Mouse (Mus musculus) kidney, embryonic 14.5 days (tissue): ENCODE results near the gene Camta2. TPM values are rescaled to one million over a fixed set of nuclear protein-coding genes. Genes with fewer than 3 reads are reported as not detected.

ENCODE experiments used
- ATAC-seq: fragments of 200-750 bp; cut with Nextera tagmentation; 2 replicates; pipeline ENCODE4 v1.8.0; 2017; ENCODE audit warnings: moderate number of reproducible peaks, mild to moderate bottlenecking, moderate TSS enrichment, moderate library complexity; ENCODE audit not compliant: low FRiP score, low TSS enrichment
- H3K27ac ChIP-seq: fragments of 300-500 bp; sonication (generic); 2 replicates; pipeline ENCODE4 v1.5.1; 2014; ENCODE audit warnings: low read depth, mild to moderate bottlenecking, low read length, moderate library complexity, mixed read lengths
- H3K27me3 ChIP-seq: fragments of 300-500 bp; sonication (generic); 2 replicates; pipeline ENCODE4 v1.6.1; 2014; ENCODE audit warnings: mild to moderate bottlenecking, low read length; ENCODE audit not compliant: control insufficient read depth, insufficient read depth
- H3K36me3 ChIP-seq: fragments of 300-500 bp; sonication (generic); 2 replicates; pipeline ENCODE4 v1.6.1; 2014; ENCODE audit warnings: low read length, mixed read lengths; ENCODE audit not compliant: control insufficient read depth, insufficient read depth
- H3K4me1 ChIP-seq: fragments of 300-500 bp; sonication (generic); 2 replicates; pipeline ENCODE4 v1.6.1; 2014; ENCODE audit warnings: low read length, mixed read lengths; ENCODE audit not compliant: control insufficient read depth, insufficient read depth
- H3K4me2 ChIP-seq: fragments of 300-500 bp; sonication (generic); replicated peaks from 2 replicates; pipeline ENCODE4 v1.6.1; 2014; ENCODE audit warnings: low read depth, mild to moderate bottlenecking, low read length
- H3K4me3 ChIP-seq: fragments of 300-500 bp; sonication (generic); 2 replicates; pipeline ENCODE4 v1.5.1; 2014; ENCODE audit warnings: mild to moderate bottlenecking, low read length
- H3K9ac ChIP-seq: fragments of 300-500 bp; sonication (generic); 2 replicates; pipeline ENCODE4 v1.6.1; 2014; ENCODE audit warnings: low read depth, mild to moderate bottlenecking, low read length, moderate library complexity
- H3K9me3 ChIP-seq: fragments of 300-500 bp; sonication (generic); 2 replicates; pipeline ENCODE4 v1.6.1; 2016; ENCODE audit warnings: low read length; ENCODE audit not compliant: control insufficient read depth
- WGBS: fragments of 180-500 bp; shearing (Covaris S2); extraction: QIAGEN DNeasy Blood & Tissue Kit; methylation state at CpG from one replicate; pipeline ENCODE4 v1.1.7; 2014; 5-methylcytosine and 5-hydroxymethylcytosine counted together
- polyA plus RNA-seq: library from polyadenylated mRNA; unstranded; fragments of >200 nt; fragmentation: Nextera tagmentation; extraction: Ambion mirVana; gene quantifications from 2 replicates; pipeline ENCODE4 v1.2.1, GENCODE M21; 2014

Camta2 gene
- polyA plus RNA-seq, 1 experiment from 2014 or later, result 16.1 TPM

DNA sequence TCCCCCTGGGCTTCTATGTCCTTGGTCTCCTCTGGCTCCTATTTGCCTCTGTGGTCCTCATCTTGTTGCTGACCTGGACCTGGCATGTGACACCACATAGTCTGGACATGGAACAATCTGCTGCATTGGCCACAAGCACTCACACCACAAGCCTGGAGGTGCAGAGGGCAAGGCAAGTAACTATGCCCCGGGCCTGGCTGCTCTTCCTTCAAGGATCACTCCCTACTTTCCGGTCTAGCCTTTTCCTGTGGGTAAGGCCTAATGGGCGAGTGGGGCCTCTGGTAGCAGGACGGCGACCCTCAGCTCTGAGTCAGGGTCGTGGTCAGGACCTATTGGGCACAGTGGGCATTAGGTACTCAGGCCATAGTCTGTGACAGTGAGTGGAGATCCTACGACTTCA, 46.7 kb downstream of the Camta2 start:
- H3K4me3 ChIP-seq, result no peak overlapping the region
- no peak for ATAC-seq
- H3K27ac ChIP-seq, result no peak overlapping the region
- H3K9ac ChIP-seq, result no peak overlapping the region
- no peaks in the 10 kb centered on the region for H3K9me3 ChIP-seq
- no peak overlapping the region for H3K4me2 ChIP-seq
- H3K36me3 ChIP-seq, result peaks cover 27% of the 10 kb centered on the region
- peaks cover 7% of the 10 kb centered on the region for H3K4me1 ChIP-seq
- H3K27me3 ChIP-seq, result no peaks in the 10 kb centered on the region
- WGBS, result 84% methylated on average over 7 of the region's 7 CpGs

DNA sequence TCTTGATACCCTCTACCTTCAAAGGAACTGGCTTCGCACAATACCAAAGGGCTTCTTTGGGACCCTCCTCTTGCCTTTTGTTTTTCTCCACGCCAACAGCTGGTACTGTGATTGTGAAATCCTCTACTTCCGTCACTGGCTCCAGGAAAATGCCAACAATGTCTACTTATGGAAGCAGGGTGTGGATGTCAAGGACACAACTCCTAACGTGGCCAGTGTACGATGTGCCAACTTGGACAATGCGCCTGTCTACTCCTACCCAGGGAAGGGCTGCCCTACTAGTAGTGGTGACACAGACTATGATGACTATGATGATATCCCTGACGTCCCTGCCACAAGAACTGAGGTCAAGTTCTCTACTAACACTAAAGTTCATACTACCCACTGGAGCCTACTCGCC, 47.9 kb downstream of the Camta2 start:
- no peak overlapping the region for H3K4me2 ChIP-seq
- H3K27ac ChIP-seq, result no peak overlapping the region
- no peak overlapping the region for H3K9ac ChIP-seq
- WGBS, result 85% methylated on average over 8 of the region's 8 CpGs
- H3K36me3 ChIP-seq, result peaks cover 19% of the 10 kb centered on the region
- H3K4me1 ChIP-seq, result no peaks in the 10 kb centered on the region
- H3K4me3 ChIP-seq, result no peak overlapping the region
- no peaks in the 10 kb centered on the region for H3K9me3 ChIP-seq
- H3K27me3 ChIP-seq, result no peaks in the 10 kb centered on the region
- no peak for ATAC-seq

DNA sequence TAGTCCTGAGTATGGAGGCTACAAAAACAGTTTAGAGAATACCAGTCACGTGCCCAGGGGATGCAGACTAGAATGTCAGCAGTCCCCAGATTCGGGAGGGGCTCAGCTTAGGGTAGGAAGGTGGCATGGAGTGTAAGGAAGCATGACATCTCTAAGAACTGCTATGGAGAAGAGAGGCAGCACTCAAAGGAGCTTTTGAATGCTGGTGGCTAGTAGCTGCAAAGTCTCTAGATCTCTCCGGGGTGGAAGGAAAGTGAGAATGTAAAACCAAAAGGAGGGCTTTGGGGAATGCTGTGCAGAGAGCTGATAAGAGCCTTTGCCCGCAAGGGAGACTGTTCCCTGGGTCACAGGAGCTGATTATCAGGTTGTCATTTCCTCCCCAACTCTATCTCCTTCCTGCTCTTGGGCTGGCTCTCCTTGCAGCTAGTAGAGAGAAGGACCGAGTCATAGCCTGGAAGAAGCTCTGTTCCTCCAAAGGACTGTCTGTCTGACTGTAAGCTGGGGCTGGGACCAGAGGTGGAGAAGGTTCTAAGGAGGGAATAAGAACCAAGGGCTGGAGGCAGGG, 49.1 kb downstream of the Camta2 start, which contains the start of gene Gp1ba:
TSS of gene Gp1ba (plus strand) at position 409 of the 565 bp plus-strand sequence.
- no peak for ATAC-seq
- H3K27me3 ChIP-seq, result no peaks in the 10 kb centered on the region
- no peak within 1 kb of the TSS for H3K27ac ChIP-seq
- H3K4me1 ChIP-seq, result no peaks in the 10 kb centered on the region
- peak within 1 kb of the TSS; percentile 31; the same call in 1 of the 2 replicates for H3K9ac ChIP-seq
- H3K9me3 ChIP-seq, result no peaks in the 10 kb centered on the region
- no peak within 1 kb of the TSS for H3K4me2 ChIP-seq
- peaks cover 7% of the 10 kb centered on the region; the same call in 1 of the 2 replicates for H3K36me3 ChIP-seq
- no peak within 1 kb of the TSS for H3K4me3 ChIP-seq
- 43% methylated on average over 5 of the region's 5 CpGs for WGBS

DNA sequence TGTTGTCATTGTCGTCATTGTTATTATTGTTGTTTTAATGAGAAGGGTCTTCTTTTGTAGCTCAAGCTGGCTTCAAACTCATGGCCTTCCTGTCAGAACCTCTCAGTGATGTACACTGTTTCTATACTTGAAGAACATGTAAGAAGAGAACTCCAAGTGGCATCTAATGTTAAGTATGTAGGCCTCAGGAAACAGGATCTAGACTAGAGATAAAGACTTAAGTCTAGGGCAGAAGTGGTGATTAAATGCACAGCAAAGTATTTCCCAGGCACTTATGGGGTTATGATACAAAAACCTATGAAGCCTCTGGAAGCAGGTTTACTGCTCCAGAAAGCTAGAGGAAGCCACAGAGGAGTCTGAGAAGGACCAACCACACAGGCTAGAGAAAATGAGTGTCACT, 49.6 kb downstream of the Camta2 start:
- Histone ChIP-seq H3K9me3 (no peaks in the 10 kb centered on the region), H3K4me3 (no peak overlapping the region)
- WGBS, result 95% methylated on average over 1 of the region's 1 CpGs

DNA sequence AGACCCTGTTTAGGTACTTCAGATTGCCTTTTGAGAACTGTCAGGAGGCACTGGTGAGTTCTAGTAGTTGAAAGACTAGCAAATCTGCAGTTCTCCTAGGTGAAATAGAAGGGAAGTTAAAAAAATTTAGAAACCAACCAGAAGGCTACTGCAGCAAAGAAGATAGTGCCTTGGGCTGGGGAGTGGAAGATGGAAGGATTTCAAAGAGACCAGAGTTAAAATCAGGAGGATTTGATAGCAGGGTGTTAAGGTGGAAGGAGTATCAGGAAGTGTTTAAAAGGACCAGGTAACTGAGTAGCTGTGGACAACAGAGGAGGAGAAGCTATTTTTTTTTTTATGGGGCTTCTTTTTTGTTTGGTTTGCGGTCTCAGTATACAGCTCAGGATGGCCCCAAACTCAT, 50.1 kb downstream of the Camta2 start:
- Histone ChIP-seq H3K27ac (no peak overlapping the region), H3K27me3 (no peaks in the 10 kb centered on the region), H3K9ac (no peak overlapping the region), H3K4me3 (no peak overlapping the region), H3K9me3 (no peaks in the 10 kb centered on the region), H3K36me3 (peaks cover under 1% of the 10 kb centered on the region; the same call in 1 of the 2 replicates), H3K4me1 (no peaks in the 10 kb centered on the region), H3K4me2 (no peak overlapping the region)
- 100% methylated on average over 1 of the region's 1 CpGs for WGBS
- no peak for ATAC-seq

More for the DNA sequence above, 49.6 kb downstream of the Camta2 start:
- H3K9ac ChIP-seq, result peak overlapping the region; percentile 31; the same call in 1 of the 2 replicates
- no peak overlapping the region for H3K4me2 ChIP-seq
- H3K36me3 ChIP-seq, result peaks cover 4% of the 10 kb centered on the region; the same call in 1 of the 2 replicates
- no peak for ATAC-seq
- no peaks in the 10 kb centered on the region for H3K4me1 ChIP-seq
- H3K27ac ChIP-seq, result no peak overlapping the region
- no peaks in the 10 kb centered on the region for H3K27me3 ChIP-seq

DNA sequence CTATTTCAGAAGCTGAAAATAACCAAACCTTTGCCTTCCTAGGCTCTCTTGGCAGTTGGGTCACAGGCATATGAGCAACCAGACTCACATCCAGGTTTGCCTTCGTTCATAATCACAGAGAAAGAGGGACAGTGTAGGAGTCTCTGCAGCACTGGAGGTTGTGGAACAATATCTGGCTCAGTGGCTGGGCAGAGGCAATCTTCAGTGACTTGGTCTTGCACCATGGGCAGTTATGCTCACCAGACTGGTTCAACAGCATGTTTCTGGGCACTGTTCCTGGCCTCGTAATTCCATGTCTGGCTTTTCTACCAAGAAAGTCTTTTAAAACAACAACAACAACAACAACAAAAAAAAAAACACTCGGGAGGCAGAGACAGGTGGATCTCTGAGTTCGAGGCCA, 52.3 kb downstream of the Camta2 start:
- no peak overlapping the region for H3K9ac ChIP-seq
- no peaks in the 10 kb centered on the region for H3K27me3 ChIP-seq
- H3K9me3 ChIP-seq, result no peaks in the 10 kb centered on the region
- H3K4me3 ChIP-seq, result no peak overlapping the region
- ATAC-seq, result no peak
- no peak overlapping the region for H3K4me2 ChIP-seq
- WGBS, result 75% methylated on average over 4 of the region's 4 CpGs
- H3K36me3 ChIP-seq, result no peaks in the 10 kb centered on the region
- no peak overlapping the region for H3K27ac ChIP-seq
- H3K4me1 ChIP-seq, result no peaks in the 10 kb centered on the region

DNA sequence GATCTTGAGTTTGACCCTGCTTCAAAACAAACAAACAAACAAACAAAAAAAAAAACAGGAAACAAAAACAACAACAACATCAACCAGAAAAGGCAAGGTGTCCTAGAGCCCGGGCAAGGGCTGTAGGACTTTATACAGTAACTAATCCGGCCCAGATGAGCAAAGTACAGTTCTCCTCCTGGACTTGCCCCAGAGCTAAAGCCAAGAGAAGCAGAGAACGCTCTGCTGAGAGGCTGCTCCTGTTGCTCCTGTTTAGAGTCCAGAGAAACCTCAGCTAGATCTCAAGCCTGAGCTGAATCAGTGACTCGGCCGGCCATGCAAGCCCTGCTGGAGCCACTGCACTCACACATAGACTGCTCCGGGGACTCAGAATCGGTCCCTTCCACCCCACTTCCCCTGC, 57.8 kb downstream of the Camta2 start:
- WGBS, result 80% methylated on average over 7 of the region's 7 CpGs
- H3K4me1 ChIP-seq, result no peaks in the 10 kb centered on the region
- H3K4me3 ChIP-seq, result no peak overlapping the region
- no peaks in the 10 kb centered on the region for H3K27me3 ChIP-seq
- H3K4me2 ChIP-seq, result no peak overlapping the region
- ATAC-seq, result no peak
- no peak overlapping the region for H3K9ac ChIP-seq
- H3K9me3 ChIP-seq, result no peaks in the 10 kb centered on the region
- H3K27ac ChIP-seq, result no peak overlapping the region
- no peaks in the 10 kb centered on the region for H3K36me3 ChIP-seq

DNA sequence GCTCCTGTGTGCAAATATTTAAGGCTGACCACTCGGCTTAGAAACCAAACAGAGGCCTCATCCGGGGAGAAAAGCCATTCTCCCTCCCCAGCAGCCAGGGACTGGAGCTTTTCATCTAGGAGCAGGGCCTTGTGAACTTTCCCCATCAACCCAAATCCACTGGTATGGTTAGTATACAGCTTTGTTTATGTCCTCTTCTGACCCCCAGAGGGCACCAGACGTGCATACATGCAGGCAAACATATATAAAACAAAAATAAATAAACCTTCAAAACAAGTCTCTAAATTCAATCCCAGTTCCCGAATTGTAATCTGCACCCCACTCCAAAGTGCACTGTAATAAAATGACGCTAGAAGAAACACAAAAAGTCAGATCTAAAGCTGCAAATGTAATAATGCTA, 58.3 kb downstream of the Camta2 start:
- no peaks in the 10 kb centered on the region for H3K27me3 ChIP-seq
- WGBS, result 60% methylated on average over 5 of the region's 5 CpGs
- no peak overlapping the region for H3K9ac ChIP-seq
- H3K4me2 ChIP-seq, result no peak overlapping the region
- no peaks in the 10 kb centered on the region for H3K9me3 ChIP-seq
- no peaks in the 10 kb centered on the region for H3K4me1 ChIP-seq
- H3K27ac ChIP-seq, result no peak overlapping the region
- H3K36me3 ChIP-seq, result no peaks in the 10 kb centered on the region
- ATAC-seq, result no peak
- no peak overlapping the region for H3K4me3 ChIP-seq

DNA sequence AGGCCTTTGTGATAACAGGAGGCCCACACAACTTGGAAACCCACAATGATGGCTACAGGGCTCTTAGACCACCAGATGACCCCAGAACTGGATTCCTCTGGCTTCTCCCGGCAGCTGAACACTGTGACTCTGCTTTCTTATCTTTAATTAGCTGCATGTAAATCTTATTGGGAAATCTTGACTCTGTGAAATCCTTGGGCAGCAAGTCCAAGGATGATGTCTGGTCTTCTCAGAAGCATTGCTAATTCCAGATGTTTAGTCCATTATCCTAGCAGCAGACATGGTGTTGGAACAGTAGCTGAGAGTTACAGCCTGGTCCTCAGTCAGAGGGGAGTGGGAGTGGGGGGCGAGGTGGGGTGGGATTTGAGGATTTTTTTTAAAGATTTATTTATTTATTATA, 59.5 kb downstream of the Camta2 start:
- Histone ChIP-seq H3K4me3 (no peak overlapping the region), H3K9me3 (no peaks in the 10 kb centered on the region), H3K27me3 (no peaks in the 10 kb centered on the region), H3K27ac (no peak overlapping the region), H3K4me2 (no peak overlapping the region), H3K9ac (no peak overlapping the region), H3K36me3 (no peaks in the 10 kb centered on the region), H3K4me1 (no peaks in the 10 kb centered on the region)
- WGBS, result 56% methylated on average over 2 of the region's 2 CpGs
- no peak for ATAC-seq
